Mouse (Mus musculus): ENCODE measurements around the gene Serpinb9f. TPM values are rescaled to one million over a fixed set of nuclear protein-coding genes. Genes with fewer than 3 reads are reported as not detected.
"Not testable (repeated sequence)": the region's sequence is repeated elsewhere in the genome, so short reads cannot be mapped to it uniquely, and the experiment has no call there.

Gene Serpinb9f
- not detected in 2 replicates for polyA plus RNA-seq (2015; fragmentation: Nextera tagmentation; extraction: Ambion mirVana)

- H3K4me3 ChIP-seq (ENCODE audit: low read length); H3K27ac ChIP-seq (ENCODE audit: low read length); ATAC-seq (ENCODE audit: low FRiP score, low TSS enrichment); H3K9me3 ChIP-seq (ENCODE audit: low read length); H3K4me1 ChIP-seq (ENCODE audit: insufficient read depth, low read length); H3K9ac ChIP-seq (replicated peaks; ENCODE audit: low read length); H3K27me3 ChIP-seq (ENCODE audit: insufficient read depth, low read length); H3K4me2 ChIP-seq (replicated peaks; ENCODE audit: low read depth, low read length); H3K36me3 ChIP-seq (ENCODE audit: insufficient read depth, low read length): not testable (repeated sequence)
- WGBS = 79% methylated on average over 3 of the region's 3 CpGs
These were observed at the start of gene Serpinb9f for GRCm38 (mm10) chr13:33323777-33324176. Gene Serpinb9f (plus strand): TSS chr13:33324077.

DNA sequence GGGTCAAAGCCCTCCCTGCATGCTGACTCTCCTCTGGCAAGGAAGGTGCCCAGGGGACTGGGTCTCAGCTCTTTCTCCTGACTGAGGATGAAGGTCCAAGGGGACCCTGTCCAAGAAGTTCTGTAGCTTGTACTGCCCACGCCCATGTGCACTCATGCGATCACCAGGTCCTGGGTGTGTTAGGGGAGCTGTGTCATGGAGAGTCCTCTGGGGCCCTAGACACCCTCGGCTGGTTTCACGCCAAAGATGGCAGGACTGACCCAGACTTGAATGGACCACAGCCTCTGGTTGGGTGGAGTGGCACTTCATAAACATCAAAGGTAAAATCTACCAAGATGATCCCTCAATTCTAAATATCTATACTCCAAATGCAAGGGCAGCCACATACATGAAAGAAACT, 15.2 kb upstream of the Serpinb9f start:
- H3K4me1 ChIP-seq (ENCODE audit: insufficient read depth, low read length); H3K36me3 ChIP-seq (ENCODE audit: insufficient read depth, low read length); H3K4me2 ChIP-seq (replicated peaks; ENCODE audit: low read depth, low read length); H3K4me3 ChIP-seq (ENCODE audit: low read length); H3K27me3 ChIP-seq (ENCODE audit: insufficient read depth, low read length); H3K9ac ChIP-seq (replicated peaks; ENCODE audit: low read length); ATAC-seq (ENCODE audit: low FRiP score, low TSS enrichment); H3K27ac ChIP-seq (ENCODE audit: low read length); H3K9me3 ChIP-seq (ENCODE audit: low read length): not testable (repeated sequence)
- 90% methylated on average over 4 of the region's 4 CpGs for WGBS

DNA sequence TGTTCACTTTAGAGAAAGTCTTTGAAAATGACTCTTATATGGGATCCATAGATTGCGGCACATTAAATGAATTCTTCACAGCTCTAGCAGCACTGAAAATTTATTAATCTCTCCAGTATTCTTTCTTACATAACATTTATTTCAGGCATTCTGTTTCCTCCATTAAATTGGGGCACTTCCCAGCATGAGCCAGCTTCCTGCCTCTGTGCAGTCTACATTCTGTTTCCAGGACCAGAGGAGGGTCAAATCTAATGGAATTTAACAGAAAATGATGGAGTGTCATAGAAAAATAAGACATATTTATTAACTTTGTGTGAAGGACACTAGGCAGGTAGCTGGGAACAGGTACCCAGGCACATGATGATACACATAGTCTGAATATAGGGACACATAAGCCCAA, 32.8 kb downstream of the Serpinb9f start:
- ATAC-seq (ENCODE audit: low FRiP score, low TSS enrichment); H3K4me3 ChIP-seq (ENCODE audit: low read length); H3K4me2 ChIP-seq (replicated peaks; ENCODE audit: low read depth, low read length); H3K4me1 ChIP-seq (ENCODE audit: insufficient read depth, low read length); H3K36me3 ChIP-seq (ENCODE audit: insufficient read depth, low read length); H3K27me3 ChIP-seq (ENCODE audit: insufficient read depth, low read length); H3K9me3 ChIP-seq (ENCODE audit: low read length); H3K27ac ChIP-seq (ENCODE audit: low read length); H3K9ac ChIP-seq (replicated peaks; ENCODE audit: low read length): not testable (repeated sequence)
- no CpG with 5 or more reads among the region's 1 CpGs for WGBS

Other genes with a start within 250 kb of the Serpinb9f start
- not detected in 2 replicates for gene Serpinb1b, start 245.5 kb upstream of the Serpinb9f start, polyA plus RNA-seq (2015; fragmentation: Nextera tagmentation; extraction: Ambion mirVana)
- not detected in 2 replicates for gene Serpinb9c, start 164.3 kb upstream of the Serpinb9f start, polyA plus RNA-seq (2015; fragmentation: Nextera tagmentation; extraction: Ambion mirVana)
- not detected in 2 replicates for gene Serpinb9d, start 131.1 kb upstream of the Serpinb9f start, polyA plus RNA-seq (2015; fragmentation: Nextera tagmentation; extraction: Ambion mirVana)
- gene Serpinb9e, start 74.5 kb upstream of the Serpinb9f start, polyA plus RNA-seq (2015; fragmentation: Nextera tagmentation; extraction: Ambion mirVana) = not detected in 2 replicates
- not detected in 2 replicates for gene Gm11397, start 71.7 kb downstream of the Serpinb9f start, polyA plus RNA-seq (2015; fragmentation: Nextera tagmentation; extraction: Ambion mirVana)
- not detected in 2 replicates for gene Serpinb9g, start 160.7 kb downstream of the Serpinb9f start, polyA plus RNA-seq (2015; fragmentation: Nextera tagmentation; extraction: Ambion mirVana)

Measured in kidney, embryonic 16.5 days (tissue).